Mouse (Mus musculus) kidney, postnatal 0 days (tissue): ENCODE results near the gene Galr3. TPM values are rescaled to one million over a fixed set of nuclear protein-coding genes. Genes with fewer than 3 reads are reported as not detected.

Source experiments
- ATAC-seq: fragments of 200-750 bp; cut with Nextera tagmentation; replicated peaks from 2 replicates; pipeline ENCODE4 v1.8.0; 2017; ENCODE audit warnings: low read depth, moderate number of reproducible peaks, moderate TSS enrichment, moderate library complexity; ENCODE audit not compliant: low FRiP score
- DNase-seq: peaks from one replicate; pipeline ENCODE4 v3.0.0-alpha.2; 2016; ENCODE audit warnings: low spot score
- H3K27ac ChIP-seq: fragments of 300-500 bp; sonication (generic); 2 replicates; pipeline ENCODE4 v1.5.1; 2014; ENCODE audit warnings: mild to moderate bottlenecking
- H3K27me3 ChIP-seq: fragments of 300-500 bp; sonication (generic); 2 replicates; pipeline ENCODE4 v1.6.1; 2014; ENCODE audit warnings: low read length, mixed read lengths; ENCODE audit not compliant: insufficient read depth
- H3K36me3 ChIP-seq: fragments of 300-500 bp; sonication (generic); 2 replicates; pipeline ENCODE4 v1.6.1; 2014; ENCODE audit warnings: low read length, mixed read lengths; ENCODE audit not compliant: insufficient read depth
- H3K4me1 ChIP-seq: fragments of 300-500 bp; sonication (generic); replicated peaks from 2 replicates; pipeline ENCODE4 v1.6.1; 2014; ENCODE audit warnings: antibody characterized with exemption, low read length, mixed read lengths; ENCODE audit not compliant: insufficient read depth
- H3K4me2 ChIP-seq: fragments of 300-500 bp; sonication (generic); 2 replicates; pipeline ENCODE4 v1.6.1; 2014; ENCODE audit warnings: mild to moderate bottlenecking, low read length, moderate library complexity, mixed read lengths
- H3K4me3 ChIP-seq: fragments of 300-500 bp; sonication (generic); replicated peaks from 2 replicates; pipeline ENCODE4 v1.5.1; 2014; ENCODE audit warnings: low read depth, low read length
- H3K9ac ChIP-seq: fragments of 300-500 bp; sonication (generic); 2 replicates; pipeline ENCODE4 v1.6.1; 2014; ENCODE audit warnings: low read depth, low read length
- H3K9me3 ChIP-seq: fragments of 300-500 bp; sonication (generic); replicated peaks from 2 replicates; pipeline ENCODE4 v1.6.1; 2016; ENCODE audit warnings: low read length, inconsistent platforms, mixed read lengths
- CTCF ChIP-seq: IDR thresholded peaks from 2 replicates; pipeline ENCODE4 v1.5.1; 2016; ENCODE audit warnings: antibody characterized with exemption, low read depth, mild to moderate bottlenecking, moderate library complexity
- WGBS: fragments of 180-500 bp; shearing (Covaris S2); extraction: QIAGEN DNeasy Blood & Tissue Kit; methylation state at CpG from one replicate; pipeline ENCODE4 v1.1.7; 2014; 5-methylcytosine and 5-hydroxymethylcytosine counted together
- polyA plus RNA-seq: library from polyadenylated mRNA; unstranded; fragments of >200 nt; fragmentation: Nextera tagmentation; extraction: Ambion mirVana; gene quantifications from 2 replicates; pipeline ENCODE4 v1.2.1, GENCODE M21; 2015

Gene Galr3
- polyA plus RNA-seq, 1 experiment from 2014 or later = 0.13 TPM

GRCm38 (mm10) chr15:79057850-79058249 is 16.2 kb downstream of the Galr3 start:
- DNase-seq (no peak), ATAC-seq (no peak)
- Histone ChIP-seq H3K4me3 (no peak overlapping the region), H3K4me2 (no peak overlapping the region), H3K27ac (no peak overlapping the region), H3K4me1 (no peaks in the 10 kb centered on the region; the same call in 1 of the 2 replicates), H3K9ac (no peak overlapping the region), H3K27me3 (no peaks in the 10 kb centered on the region), H3K36me3 (peaks cover 65% of the 10 kb centered on the region), H3K9me3 (no peaks in the 10 kb centered on the region)
- TF ChIP-seq CTCF = no peak
- 86% methylated on average over 6 of the region's 6 CpGs for WGBS

- Histone ChIP-seq H3K4me2 (no peak overlapping the region), H3K27ac (no peak overlapping the region), H3K27me3 (no peaks in the 10 kb centered on the region), H3K4me3 (no peak overlapping the region), H3K9me3 (no peaks in the 10 kb centered on the region), H3K4me1 (no peaks in the 10 kb centered on the region; the same call in 1 of the 2 replicates), H3K36me3 (peaks cover 36% of the 10 kb centered on the region), H3K9ac (no peak overlapping the region)
- ATAC-seq (no peak), DNase-seq (no peak)
- WGBS = 75% methylated on average over 14 of the region's 14 CpGs
- TF ChIP-seq CTCF = no peak
These were observed 19.3 kb downstream of the Galr3 start for GRCm38 (mm10) chr15:79060887-79061565.

- Histone ChIP-seq H3K27me3 (no peaks in the 10 kb centered on the region), H3K4me2 (peak within 1 kb of the TSS; percentile 91), H3K9ac (peak within 1 kb of the TSS; percentile 88), H3K4me3 (peak within 1 kb of the TSS; percentile 85), H3K9me3 (no peaks in the 10 kb centered on the region), H3K4me1 (no peaks in the 10 kb centered on the region; the same call in 1 of the 2 replicates), H3K27ac (peak within 1 kb of the TSS; percentile 81), H3K36me3 (peaks cover 28% of the 10 kb centered on the region)
- TF ChIP-seq CTCF = no peak
- WGBS = under 1% methylated on average over 79 of the region's 80 CpGs
- DNase-seq = peak; percentile 100
- peak; percentile 99 for ATAC-seq
These were observed 20.9 kb downstream of the Galr3 start, which contains the start of gene Ankrd54 for GRCm38 (mm10) chr15:79062376-79063159. Ankrd54 (minus strand) TSS chr15:79062893.

GRCm38 (mm10) chr15:79063160-79063740 is 21.6 kb downstream of the Galr3 start:
- H3K9me3 ChIP-seq = no peaks in the 10 kb centered on the region
- no peak overlapping the region for H3K9ac ChIP-seq
- H3K4me1 ChIP-seq = no peaks in the 10 kb centered on the region; the same call in 1 of the 2 replicates
- TF ChIP-seq CTCF = no peak
- ATAC-seq = no peak
- whole genome bisulfite sequencing = 7% methylated on average over 14 of the region's 14 CpGs
- peaks cover 21% of the 10 kb centered on the region for H3K36me3 ChIP-seq
- no peaks in the 10 kb centered on the region for H3K27me3 ChIP-seq
- H3K4me2 ChIP-seq = peak overlapping the region; percentile 44
- no peak overlapping the region; the same call in 1 of the 2 replicates for H3K4me3 ChIP-seq
- no peak for DNase-seq
- peak overlapping the region; percentile 43; the same call in 1 of the 2 replicates for H3K27ac ChIP-seq

GRCm38 (mm10) chr15:79065086-79065770 is 23.5 kb downstream of the Galr3 start:
- H3K27ac ChIP-seq = peak overlapping the region; percentile 28
- no peak overlapping the region for H3K9ac ChIP-seq

More at GRCm38 (mm10) chr15:79065086-79065770, 23.5 kb downstream of the Galr3 start:
- H3K36me3 ChIP-seq = 0 out of 2 replicates have a peak, but pooled peaks cover 2% of the 10 kb centered on the region
- DNase-seq (peak; percentile 77), ATAC-seq (no peak)
- H3K4me2 ChIP-seq = no peak overlapping the region
- no peak overlapping the region for H3K4me3 ChIP-seq
- H3K27me3 ChIP-seq = no peaks in the 10 kb centered on the region
- H3K9me3 ChIP-seq = no peaks in the 10 kb centered on the region
- TF ChIP-seq CTCF = no peak
- H3K4me1 ChIP-seq = no peaks in the 10 kb centered on the region; the same call in 1 of the 2 replicates
- WGBS = 34% methylated on average over 8 of the region's 8 CpGs
